Comparison of ENCODE assay signal across 26 mouse cellular contexts in the genomic region with DNA sequence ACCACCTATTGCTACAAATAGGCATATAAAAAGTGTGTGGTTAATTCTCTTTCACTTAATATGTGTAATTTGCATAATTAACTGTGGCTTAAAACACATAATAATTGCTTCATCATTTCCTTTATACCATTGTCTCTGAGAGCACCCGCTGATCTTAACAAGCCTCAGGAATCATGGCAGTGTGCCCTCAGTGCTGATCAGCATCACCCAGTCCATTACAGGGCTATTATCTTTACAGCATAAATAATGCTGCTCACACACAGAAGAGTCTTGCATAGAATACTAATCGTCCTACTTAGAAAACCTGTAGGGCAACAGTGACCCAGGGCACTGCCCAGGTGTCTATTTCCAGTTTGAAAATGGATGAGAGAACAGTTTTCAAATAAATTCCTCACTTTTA.
DNase-seq lines count a peak whose midpoint lies in the region; ATAC-seq and TF ChIP-seq lines count a peak whose summit lies in the region.
"Had no signal": no experiment of that assay in that cellular context is flagged by ENCODE, and none has a peak within 500 bp of the region (broad histone marks: within the 10 kb centered on the region; RNA-seq: fewer than 3 reads in every experiment).

No protein-coding gene starts in this region.

- H3K4me3 ChIP-seq in hindbrain, embryonic 12.5 days, result no peak overlapping the region
- no peak overlapping the region for H3K4me3 ChIP-seq in hindbrain, embryonic 11.5 days (ENCODE audit: low read depth, low read length)
- no peak overlapping the region for H3K4me3 ChIP-seq in neural tube, embryonic 13.5 days
- H3K4me3 ChIP-seq in neural tube, embryonic 15.5 days (replicated peaks), result no peak overlapping the region
- no peak overlapping the region for H3K4me3 ChIP-seq in forebrain, postnatal 0 days (ENCODE audit: low read depth, low read length)
- H3K4me3 ChIP-seq in midbrain, postnatal 0 days (ENCODE audit: low read depth, low read length), result no peak overlapping the region
- H3K4me3 ChIP-seq: embryonic facial prominence, embryonic 15.5 days; heart, embryonic 12.5 days; limb, embryonic 12.5 days had no signal

- H3K4me1 ChIP-seq in hindbrain, embryonic 12.5 days, result no peaks in the 10 kb centered on the region
- no peaks in the 10 kb centered on the region for H3K4me1 ChIP-seq in hindbrain, embryonic 11.5 days (replicated peaks; ENCODE audit: control insufficient read depth, insufficient read depth, low read length)
- no peaks in the 10 kb centered on the region for H3K4me1 ChIP-seq in neural tube, embryonic 13.5 days (replicated peaks)
- H3K4me1 ChIP-seq in neural tube, embryonic 15.5 days, result 0 out of 2 replicates have a peak, but pooled peaks cover 3% of the 10 kb centered on the region
- no peaks in the 10 kb centered on the region for H3K4me1 ChIP-seq in forebrain, postnatal 0 days (ENCODE audit: insufficient read depth)
- H3K4me1 ChIP-seq in midbrain, postnatal 0 days (ENCODE audit: insufficient read depth, low read length), result no peaks in the 10 kb centered on the region
- H3K4me1 ChIP-seq: embryonic facial prominence, embryonic 15.5 days; heart, embryonic 12.5 days; limb, embryonic 12.5 days had no signal

- H3K9me3 ChIP-seq in hindbrain, embryonic 12.5 days (replicated peaks), result no peaks in the 10 kb centered on the region
- no peaks in the 10 kb centered on the region for H3K9me3 ChIP-seq in hindbrain, embryonic 11.5 days (ENCODE audit: control insufficient read depth, low read length)
- H3K9me3 ChIP-seq in neural tube, embryonic 13.5 days, result no peaks in the 10 kb centered on the region
- H3K9me3 ChIP-seq in neural tube, embryonic 15.5 days (replicated peaks), result no peaks in the 10 kb centered on the region
- H3K9me3 ChIP-seq in forebrain, postnatal 0 days (ENCODE audit: low read length), result no peaks in the 10 kb centered on the region
- H3K9me3 ChIP-seq in midbrain, postnatal 0 days (ENCODE audit: low read length), result no peaks in the 10 kb centered on the region
- H3K9me3 ChIP-seq: embryonic facial prominence, embryonic 15.5 days; heart, embryonic 12.5 days; limb, embryonic 12.5 days had no signal

- WGBS in hindbrain, embryonic 12.5 days, result 65% methylated on average over 2 of the region's 2 CpGs
- 79% methylated on average over 2 of the region's 2 CpGs for WGBS in hindbrain, embryonic 11.5 days
- WGBS in neural tube, embryonic 13.5 days, result 21% methylated on average over 2 of the region's 2 CpGs
- 26% methylated on average over 2 of the region's 2 CpGs for WGBS in neural tube, embryonic 15.5 days
- WGBS in forebrain, postnatal 0 days, result 20% methylated on average over 2 of the region's 2 CpGs
- 42% methylated on average over 2 of the region's 2 CpGs for WGBS in midbrain, postnatal 0 days

- H3K4me2 ChIP-seq in hindbrain, embryonic 12.5 days (replicated peaks), result no peak overlapping the region
- H3K4me2 ChIP-seq in hindbrain, embryonic 11.5 days (replicated peaks; ENCODE audit: low read depth, low read length), result no peak overlapping the region
- H3K4me2 ChIP-seq in neural tube, embryonic 13.5 days, result no peak overlapping the region
- no peak overlapping the region for H3K4me2 ChIP-seq in neural tube, embryonic 15.5 days
- H3K4me2 ChIP-seq in forebrain, postnatal 0 days (ENCODE audit: low read depth), result no peak overlapping the region
- H3K4me2 ChIP-seq in midbrain, postnatal 0 days (ENCODE audit: low read depth, low read length, poor library complexity, severe bottlenecking), result no peak overlapping the region
- H3K4me2 ChIP-seq: embryonic facial prominence, embryonic 15.5 days; heart, embryonic 12.5 days; limb, embryonic 12.5 days; liver, embryonic 11.5 days had no signal

- H3K9ac ChIP-seq in hindbrain, embryonic 12.5 days, result no peak overlapping the region
- H3K9ac ChIP-seq in hindbrain, embryonic 11.5 days (ENCODE audit: low read depth, low read length), result no peak overlapping the region
- H3K9ac ChIP-seq in neural tube, embryonic 13.5 days, result no peak overlapping the region
- H3K9ac ChIP-seq in neural tube, embryonic 15.5 days (replicated peaks), result no peak overlapping the region
- H3K9ac ChIP-seq in forebrain, postnatal 0 days, result no peak overlapping the region
- no peak overlapping the region for H3K9ac ChIP-seq in midbrain, postnatal 0 days (replicated peaks; ENCODE audit: low read length, poor library complexity, severe bottlenecking)
- H3K9ac ChIP-seq: embryonic facial prominence, embryonic 15.5 days; heart, embryonic 12.5 days; limb, embryonic 12.5 days; liver, postnatal 0 days had no signal

- H3K27me3 ChIP-seq in hindbrain, embryonic 12.5 days, result no peaks in the 10 kb centered on the region
- H3K27me3 ChIP-seq in hindbrain, embryonic 11.5 days (ENCODE audit: control insufficient read depth, insufficient read depth, low read length), result no peaks in the 10 kb centered on the region
- no peaks in the 10 kb centered on the region for H3K27me3 ChIP-seq in neural tube, embryonic 13.5 days
- no peaks in the 10 kb centered on the region for H3K27me3 ChIP-seq in neural tube, embryonic 15.5 days (replicated peaks)
- H3K27me3 ChIP-seq in forebrain, postnatal 0 days (ENCODE audit: insufficient read depth, low read length), result no peaks in the 10 kb centered on the region
- H3K27me3 ChIP-seq in midbrain, postnatal 0 days (ENCODE audit: insufficient read depth, low read length), result no peaks in the 10 kb centered on the region
- H3K27me3 ChIP-seq: embryonic facial prominence, embryonic 15.5 days; heart, embryonic 12.5 days; limb, embryonic 12.5 days had no signal

- no peak overlapping the region for H3K27ac ChIP-seq in hindbrain, embryonic 12.5 days
- no peak overlapping the region for H3K27ac ChIP-seq in hindbrain, embryonic 11.5 days (ENCODE audit: low read depth, low read length)
- H3K27ac ChIP-seq in neural tube, embryonic 13.5 days (replicated peaks), result no peak overlapping the region
- no peak overlapping the region for H3K27ac ChIP-seq in neural tube, embryonic 15.5 days (replicated peaks)
- no peak overlapping the region for H3K27ac ChIP-seq in forebrain, postnatal 0 days (ENCODE audit: low read depth, low read length)
- no peak overlapping the region for H3K27ac ChIP-seq in midbrain, postnatal 0 days (ENCODE audit: low read depth, low read length)
- H3K27ac ChIP-seq: embryonic facial prominence, embryonic 15.5 days; kidney, postnatal 0 days; limb, embryonic 12.5 days; macrophage had no signal

- ATAC-seq in hindbrain, embryonic 12.5 days (ENCODE audit: low FRiP score), result peak; percentile 64; the same call in 1 of the 2 replicates
- ATAC-seq in hindbrain, embryonic 11.5 days (ENCODE audit: low FRiP score), result no peak
- ATAC-seq in neural tube, embryonic 13.5 days (ENCODE audit: low read depth), result peak; percentile 87
- no peak for ATAC-seq in neural tube, embryonic 15.5 days (ENCODE audit: low FRiP score)
- peak; percentile 43; the same call in 1 of the 2 replicates for ATAC-seq in forebrain, postnatal 0 days
- no peak for ATAC-seq in midbrain, postnatal 0 days (ENCODE audit: low FRiP score)
- ATAC-seq: CD4-positive, CD25-positive, alpha-beta regulatory T cell, adult 4 months; liver, postnatal 0 days; lung, postnatal 0 days had no signal

- no peaks in the 10 kb centered on the region for H3K36me3 ChIP-seq in hindbrain, embryonic 12.5 days
- no peaks in the 10 kb centered on the region for H3K36me3 ChIP-seq in hindbrain, embryonic 11.5 days (ENCODE audit: control insufficient read depth, insufficient read depth, low read length)
- no peaks in the 10 kb centered on the region for H3K36me3 ChIP-seq in neural tube, embryonic 13.5 days
- no peaks in the 10 kb centered on the region for H3K36me3 ChIP-seq in neural tube, embryonic 15.5 days
- no peaks in the 10 kb centered on the region for H3K36me3 ChIP-seq in forebrain, postnatal 0 days (ENCODE audit: insufficient read depth)
- no peaks in the 10 kb centered on the region for H3K36me3 ChIP-seq in midbrain, postnatal 0 days (ENCODE audit: insufficient read depth, low read length)
- H3K36me3 ChIP-seq: embryonic facial prominence, embryonic 15.5 days; heart, embryonic 12.5 days; limb, embryonic 12.5 days had no signal

- TF ChIP-seq CTCF in forebrain, postnatal 0 days (IDR thresholded peaks at IDR 0.05; ENCODE audit: low read depth), result no peak
- TF ChIP-seq CTCF in midbrain, postnatal 0 days (IDR thresholded peaks at IDR 0.05), result no peak

- DNase-seq in hindbrain, embryonic 11.5 days (ENCODE audit: low spot score), result no peak
- peak; percentile 0 for DNase-seq in forebrain, postnatal 0 days
- peak; percentile 33 for DNase-seq in midbrain, postnatal 0 days (ENCODE audit: low spot score)
- no peak for DNase-seq in spleen, adult 12 weeks (ENCODE audit: low spot score)
- DNase-seq in layer of hippocampus, postnatal 10 days (ENCODE audit: low spot score in 2 of 2), result no peak
- DNase-seq: adrenal gland, postnatal 25 days; cerebellum, adult 11 months; cerebellum, adult 9-11 months; gastrocnemius, postnatal 10 days; heart, adult 11 months; heart, postnatal 10 days; kidney, adult 11 months; liver, postnatal 0 days; thymus, adult 2 months; thymus, postnatal 4 days had no signal

Comparison
In these comparisons a context has a peak if more than half of its experiments do, and no peak if none do; other contexts are left out.
1. ATAC-seq: peak in hindbrain, embryonic 12.5 days (single experiment), neural tube, embryonic 13.5 days (single experiment) and forebrain, postnatal 0 days (single experiment); none in hindbrain, embryonic 11.5 days (single experiment), neural tube, embryonic 15.5 days (single experiment) and midbrain, postnatal 0 days (single experiment).
2. DNase-seq: peak in forebrain, postnatal 0 days (single experiment) and midbrain, postnatal 0 days (single experiment); none in hindbrain, embryonic 11.5 days (single experiment), spleen, adult 12 weeks (single experiment) and layer of hippocampus, postnatal 10 days (0 of 2).